Mouse (Mus musculus): ENCODE measurements around the gene Olfr772. TPM values are rescaled to one million over a fixed set of nuclear protein-coding genes. Genes with fewer than 3 reads are reported as not detected.
"Not testable (repeated sequence)": the region's sequence is repeated elsewhere in the genome, so short reads cannot be mapped to it uniquely, and the experiment has no call there.

Gene Olfr772
- polyA plus RNA-seq (2015; fragmentation: Nextera tagmentation; extraction: Ambion mirVana): not detected in 2 replicates

- not testable (repeated sequence) for H3K27me3 ChIP-seq (ENCODE audit: control insufficient read depth, insufficient read depth, low read depth, low read length); H3K4me1 ChIP-seq (ENCODE audit: control insufficient read depth, low read depth, low read length); ATAC-seq (ENCODE audit: low read depth); H3K27ac ChIP-seq (ENCODE audit: low read length); H3K9ac ChIP-seq (ENCODE audit: low read depth, low read length); H3K9me3 ChIP-seq (replicated peaks; ENCODE audit: control insufficient read depth, low read length); H3K36me3 ChIP-seq (ENCODE audit: control insufficient read depth, insufficient read depth); H3K4me2 ChIP-seq (ENCODE audit: low read depth, low read length); H3K4me3 ChIP-seq (ENCODE audit: low read depth, low read length)
- WGBS (ENCODE audit: insufficient replicate concordance): 59% methylated on average over 3 of the region's 4 CpGs
Observed at GRCm38 (mm10) chr10:129177821-129178220, at the start of gene Olfr772. Gene Olfr772, minus strand, starts transcription at chr10:129177921.

- H3K9me3 ChIP-seq (replicated peaks; ENCODE audit: control insufficient read depth, low read length); H3K4me1 ChIP-seq (ENCODE audit: control insufficient read depth, low read depth, low read length); H3K36me3 ChIP-seq (ENCODE audit: control insufficient read depth, insufficient read depth); H3K4me2 ChIP-seq (ENCODE audit: low read depth, low read length); ATAC-seq (ENCODE audit: low read depth); H3K9ac ChIP-seq (ENCODE audit: low read depth, low read length); H3K27ac ChIP-seq (ENCODE audit: low read length); H3K4me3 ChIP-seq (ENCODE audit: low read depth, low read length); H3K27me3 ChIP-seq (ENCODE audit: control insufficient read depth, insufficient read depth, low read depth, low read length): not testable (repeated sequence)
Observed at GRCm38 (mm10) chr10:129187319-129187718, 9.6 kb upstream of the Olfr772 start, which contains the start of gene Olfr773. Gene Olfr773, minus strand, starts transcription at chr10:129187419.

GRCm38 (mm10) chr10:129164651-129165050, 13.1 kb downstream of the Olfr772 start, which contains the start of gene Olfr771:
Gene Olfr771, minus strand, starts transcription at chr10:129164751.
- Histone ChIP-seq H3K27ac (ENCODE audit: low read length) (no peak within 1 kb of the TSS), H3K36me3 (ENCODE audit: control insufficient read depth, insufficient read depth) (no peaks in the 10 kb centered on the region), H3K27me3 (ENCODE audit: control insufficient read depth, insufficient read depth, low read depth, low read length) (no peaks in the 10 kb centered on the region), H3K4me3 (ENCODE audit: low read depth, low read length) (no peak within 1 kb of the TSS), H3K4me2 (ENCODE audit: low read depth, low read length) (no peak within 1 kb of the TSS), H3K4me1 (ENCODE audit: control insufficient read depth, low read depth, low read length) (no peaks in the 10 kb centered on the region), H3K9ac (ENCODE audit: low read depth, low read length) (no peak within 1 kb of the TSS), H3K9me3 (replicated peaks; ENCODE audit: control insufficient read depth, low read length) (no peaks in the 10 kb centered on the region)
- 67% methylated on average over 1 of the region's 1 CpGs for WGBS (ENCODE audit: insufficient replicate concordance)
- ATAC-seq (ENCODE audit: low read depth): no peak

GRCm38 (mm10) chr10:129138898-129139297, 38.8 kb downstream of the Olfr772 start, which contains the start of gene Olfr770:
Gene Olfr770, minus strand, starts transcription at chr10:129138998.
- no peaks in the 10 kb centered on the region for H3K4me1 ChIP-seq (ENCODE audit: control insufficient read depth, low read depth, low read length)
- no peak within 1 kb of the TSS for H3K27ac ChIP-seq (ENCODE audit: low read length)
- no peak for ATAC-seq (ENCODE audit: low read depth)
- 77% methylated on average over 2 of the region's 2 CpGs for WGBS (ENCODE audit: insufficient replicate concordance)
- H3K4me2 ChIP-seq (ENCODE audit: low read depth, low read length): no peak within 1 kb of the TSS
- no peak within 1 kb of the TSS for H3K9ac ChIP-seq (ENCODE audit: low read depth, low read length)
- no peaks in the 10 kb centered on the region for H3K9me3 ChIP-seq (replicated peaks; ENCODE audit: control insufficient read depth, low read length)
- no peaks in the 10 kb centered on the region for H3K36me3 ChIP-seq (ENCODE audit: control insufficient read depth, insufficient read depth)
- no peak within 1 kb of the TSS for H3K4me3 ChIP-seq (ENCODE audit: low read depth, low read length)
- H3K27me3 ChIP-seq (ENCODE audit: control insufficient read depth, insufficient read depth, low read depth, low read length): no peaks in the 10 kb centered on the region

Other genes with a start within 250 kb of the Olfr772 start
- 0.39 and 0.83 TPM in 2 replicates for gene Itga7, start 244.1 kb downstream of the Olfr772 start, polyA plus RNA-seq (2015; fragmentation: Nextera tagmentation; extraction: Ambion mirVana)
- 0.22 TPM in 1 of 2 replicates, not detected in the other for gene Mettl7b, start 216.9 kb downstream of the Olfr772 start, polyA plus RNA-seq (2015; fragmentation: Nextera tagmentation; extraction: Ambion mirVana)
- gene Olfr9, start 188.5 kb downstream of the Olfr772 start, polyA plus RNA-seq (2015; fragmentation: Nextera tagmentation; extraction: Ambion mirVana): not detected in 2 replicates
- not detected in 2 replicates for gene Olfr763, start 167.1 kb downstream of the Olfr772 start, polyA plus RNA-seq (2015; fragmentation: Nextera tagmentation; extraction: Ambion mirVana)
- not detected in 2 replicates for gene Olfr764-ps1, start 138.0 kb downstream of the Olfr772 start, polyA plus RNA-seq (2015; fragmentation: Nextera tagmentation; extraction: Ambion mirVana)
- not detected in 2 replicates for gene Olfr765, start 127.9 kb downstream of the Olfr772 start, polyA plus RNA-seq (2015; fragmentation: Nextera tagmentation; extraction: Ambion mirVana)
- not detected in 2 replicates for gene Olfr766-ps1, start 108.9 kb downstream of the Olfr772 start, polyA plus RNA-seq (2015; fragmentation: Nextera tagmentation; extraction: Ambion mirVana)
- not detected in 2 replicates for gene Olfr767, start 95.0 kb downstream of the Olfr772 start, polyA plus RNA-seq (2015; fragmentation: Nextera tagmentation; extraction: Ambion mirVana)
- gene Olfr768, start 78.5 kb downstream of the Olfr772 start, polyA plus RNA-seq (2015; fragmentation: Nextera tagmentation; extraction: Ambion mirVana): not detected in 2 replicates
- not detected in 2 replicates for gene Olfr769, start 60.1 kb downstream of the Olfr772 start, polyA plus RNA-seq (2015; fragmentation: Nextera tagmentation; extraction: Ambion mirVana)
- gene Olfr770, start 38.9 kb downstream of the Olfr772 start, polyA plus RNA-seq (2015; fragmentation: Nextera tagmentation; extraction: Ambion mirVana): not detected in 2 replicates
- gene Olfr771, start 13.2 kb downstream of the Olfr772 start, polyA plus RNA-seq (2015; fragmentation: Nextera tagmentation; extraction: Ambion mirVana): not detected in 2 replicates
- gene Olfr773, start 9.5 kb upstream of the Olfr772 start, polyA plus RNA-seq (2015; fragmentation: Nextera tagmentation; extraction: Ambion mirVana): not detected in 2 replicates
- not detected in 2 replicates for gene Olfr774, start 58.3 kb upstream of the Olfr772 start, polyA plus RNA-seq (2015; fragmentation: Nextera tagmentation; extraction: Ambion mirVana)
- gene Olfr775, start 70.5 kb upstream of the Olfr772 start, polyA plus RNA-seq (2015; fragmentation: Nextera tagmentation; extraction: Ambion mirVana): not detected in 2 replicates
- not detected in 2 replicates for gene Olfr776, start 81.2 kb upstream of the Olfr772 start, polyA plus RNA-seq (2015; fragmentation: Nextera tagmentation; extraction: Ambion mirVana)
- not detected in 2 replicates for gene Olfr777, start 93.6 kb upstream of the Olfr772 start, polyA plus RNA-seq (2015; fragmentation: Nextera tagmentation; extraction: Ambion mirVana)
- not detected in 2 replicates for gene Olfr780, start 140.2 kb upstream of the Olfr772 start, polyA plus RNA-seq (2015; fragmentation: Nextera tagmentation; extraction: Ambion mirVana)
- not detected in 2 replicates for gene Olfr781, start 150.9 kb upstream of the Olfr772 start, polyA plus RNA-seq (2015; fragmentation: Nextera tagmentation; extraction: Ambion mirVana)
- not detected in 2 replicates for gene Olfr782, start 170.9 kb upstream of the Olfr772 start, polyA plus RNA-seq (2015; fragmentation: Nextera tagmentation; extraction: Ambion mirVana)
- 0.04 TPM in 1 of 2 replicates, not detected in the other for gene Olfr784, start 206.2 kb upstream of the Olfr772 start, polyA plus RNA-seq (2015; fragmentation: Nextera tagmentation; extraction: Ambion mirVana)
- gene Olfr785, start 227.5 kb upstream of the Olfr772 start, polyA plus RNA-seq (2015; fragmentation: Nextera tagmentation; extraction: Ambion mirVana): not detected in 2 replicates
- not detected in 2 replicates for gene Olfr786, start 249.4 kb upstream of the Olfr772 start, polyA plus RNA-seq (2015; fragmentation: Nextera tagmentation; extraction: Ambion mirVana)